Mouse (Mus musculus): ENCODE data around the gene Myh6.
"Not testable (repeated sequence)": the region's sequence is repeated elsewhere in the genome, so short reads cannot be mapped to it uniquely, and the experiment has no call there.

Gene Myh6

DNA sequence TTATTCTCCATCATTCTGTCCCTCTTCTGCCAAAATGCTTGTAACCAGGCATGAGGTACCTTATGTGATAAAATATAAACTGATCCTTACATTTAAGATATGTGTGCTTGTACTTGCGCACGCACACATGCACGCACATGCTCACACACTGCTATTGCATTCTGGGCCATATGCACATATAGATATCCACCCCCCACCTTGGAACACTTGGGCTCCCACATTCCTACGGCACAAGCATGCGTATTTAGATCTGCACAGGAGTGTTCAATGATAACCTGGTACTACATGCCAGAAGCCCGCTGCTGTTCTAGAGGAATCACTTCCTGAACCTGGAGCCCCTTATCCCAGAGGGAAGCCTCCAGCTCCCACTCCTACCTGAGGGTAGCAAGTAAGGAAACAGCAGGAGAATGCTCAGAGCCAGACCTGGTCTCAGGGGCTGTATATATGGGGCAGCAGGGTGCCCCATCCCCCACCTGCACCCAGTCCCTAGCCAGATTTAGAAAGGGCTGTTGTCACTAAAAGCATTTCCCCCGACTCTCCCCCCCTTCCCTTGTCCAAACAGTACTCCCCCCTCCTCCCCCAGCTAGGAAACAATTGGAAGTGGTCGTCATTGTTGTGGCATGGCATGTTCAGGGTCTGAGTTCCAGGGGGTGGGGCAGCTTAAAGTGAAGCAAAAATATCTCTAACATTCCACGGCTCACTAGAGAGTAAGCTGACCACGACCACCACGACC is 27.6 kb upstream of the Myh6 start, which contains the start of gene Myh7:
Gene Myh7 (minus strand): TSS at position 491 of the 733 bp plus-strand sequence.
- DNase-seq (ENCODE audit: low spot score), result no peak

- no peak for DNase-seq (ENCODE audit: low spot score)
Measured at GRCm38 (mm10) chr14:54993636-54994035, 26.9 kb upstream of the Myh6 start.

DNA sequence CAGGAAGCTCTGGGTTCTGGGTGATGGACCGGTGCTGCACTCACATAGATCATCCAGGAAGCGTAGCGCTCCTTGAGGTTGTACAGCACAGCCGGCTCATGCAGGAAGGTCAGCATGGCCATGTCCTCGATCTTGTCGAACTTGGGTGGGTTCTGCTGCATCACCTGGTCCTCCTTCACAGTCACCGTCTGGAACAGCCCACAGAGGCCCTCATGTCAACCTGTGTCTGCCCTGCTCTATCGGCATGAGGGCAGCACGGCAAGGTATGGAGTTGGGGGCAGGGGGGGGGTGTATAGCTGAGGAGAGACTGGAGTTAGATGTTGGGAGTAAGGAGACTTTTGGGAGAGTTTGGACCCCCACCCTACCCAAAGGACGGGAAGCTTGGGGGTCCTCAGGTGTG is 25.5 kb upstream of the Myh6 start:
- no peak for DNase-seq (ENCODE audit: low spot score)

DNA sequence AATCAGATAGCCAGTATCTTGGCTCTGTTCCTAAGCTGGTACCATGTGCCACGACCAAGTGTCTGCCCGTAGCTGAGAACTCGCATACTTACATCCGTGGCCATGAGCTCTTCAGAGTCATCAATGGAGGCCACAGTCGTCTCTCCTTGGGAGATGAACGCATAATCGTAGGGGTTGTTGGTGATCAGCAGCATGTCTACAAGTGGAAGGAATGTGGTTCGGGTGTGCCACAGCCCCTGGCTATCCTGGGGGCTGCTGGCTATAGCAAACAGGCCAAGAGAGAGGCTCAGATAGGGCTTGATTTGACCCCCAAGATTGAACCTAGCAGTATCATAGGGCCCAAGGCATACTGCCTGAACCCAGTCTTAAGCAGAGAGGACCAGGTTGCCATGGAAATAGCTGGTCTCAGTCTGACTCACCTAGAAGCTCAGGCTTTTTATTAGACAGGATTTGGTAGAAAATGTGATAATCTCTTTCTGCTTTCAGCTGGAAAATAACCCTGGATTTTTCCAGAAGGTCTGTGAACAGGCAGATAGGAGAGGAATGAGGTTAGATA is 23.2 kb upstream of the Myh6 start:
- no peak for DNase-seq (ENCODE audit: low spot score)

DNA sequence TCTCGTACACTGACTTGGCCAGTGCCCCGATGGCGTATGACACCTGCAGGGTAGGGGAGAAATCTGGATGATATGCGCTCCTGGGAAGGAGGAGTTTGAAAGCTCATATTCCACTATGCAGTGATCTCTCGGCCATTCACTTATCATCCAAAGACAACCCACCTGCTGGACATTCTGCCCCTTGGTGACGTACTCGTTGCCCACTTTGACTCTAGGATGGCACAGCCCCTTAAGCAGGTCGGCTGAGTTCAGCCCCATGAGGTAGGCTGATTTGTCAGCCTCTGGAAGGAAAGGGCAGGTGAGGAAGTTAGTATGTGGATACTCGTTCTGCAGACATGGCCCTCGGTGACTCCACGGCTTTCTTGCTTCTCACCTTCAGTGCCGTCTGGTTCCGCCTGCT is 22.2 kb upstream of the Myh6 start:
- no peak for DNase-seq (ENCODE audit: low spot score)

DNA sequence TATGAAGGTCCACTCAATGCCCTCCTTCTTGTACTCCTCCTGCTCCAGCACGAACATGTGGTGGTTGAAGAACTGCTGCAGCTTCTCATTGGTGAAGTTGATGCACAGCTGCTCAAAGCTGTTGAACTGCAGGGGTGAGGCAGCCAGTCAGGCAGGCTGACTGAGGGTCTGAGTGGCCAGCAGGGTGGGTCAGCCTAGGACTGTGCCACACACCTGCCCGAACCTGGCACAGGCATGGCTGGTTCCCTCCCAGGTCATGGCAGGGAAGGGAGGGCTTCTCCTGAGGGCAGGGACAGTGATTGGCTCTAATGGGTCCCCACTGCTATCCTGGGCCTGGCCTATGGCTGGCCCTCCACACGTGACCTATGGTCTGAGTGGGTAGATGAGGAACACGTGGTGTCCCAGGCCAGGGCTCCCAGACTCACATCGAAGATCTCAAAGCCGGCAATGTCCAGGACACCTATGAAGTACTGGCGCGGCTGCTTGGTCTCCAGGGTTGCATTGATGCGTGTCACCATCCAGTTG is 21.7 kb upstream of the Myh6 start:
- not testable (repeated sequence) for DNase-seq (ENCODE audit: low spot score)

DNA sequence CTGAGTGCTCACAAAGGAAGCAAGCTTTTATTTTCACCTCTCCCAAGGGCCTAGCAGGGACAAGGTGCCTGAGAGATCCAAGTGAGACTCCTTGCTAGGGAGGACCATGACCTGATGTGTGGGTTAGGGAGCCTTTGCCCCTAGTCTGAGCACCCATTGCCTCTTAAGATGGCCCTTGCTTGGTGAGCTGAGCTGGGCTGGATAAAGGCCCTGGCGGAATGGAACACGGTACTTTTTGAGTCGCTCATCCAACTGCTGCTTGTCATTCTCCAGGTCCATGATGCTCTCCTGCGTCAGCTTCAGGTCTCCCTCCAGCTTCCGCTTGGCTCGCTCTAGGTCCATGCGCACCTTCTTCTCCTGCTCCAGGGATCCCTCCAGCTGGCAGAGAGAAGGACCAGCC is 15.2 kb upstream of the Myh6 start:
- no peak for DNase-seq (ENCODE audit: low spot score)

GRCm38 (mm10) chr14:54978664-54979063 is 11.9 kb upstream of the Myh6 start:
- no peak for DNase-seq (ENCODE audit: low spot score)

DNA sequence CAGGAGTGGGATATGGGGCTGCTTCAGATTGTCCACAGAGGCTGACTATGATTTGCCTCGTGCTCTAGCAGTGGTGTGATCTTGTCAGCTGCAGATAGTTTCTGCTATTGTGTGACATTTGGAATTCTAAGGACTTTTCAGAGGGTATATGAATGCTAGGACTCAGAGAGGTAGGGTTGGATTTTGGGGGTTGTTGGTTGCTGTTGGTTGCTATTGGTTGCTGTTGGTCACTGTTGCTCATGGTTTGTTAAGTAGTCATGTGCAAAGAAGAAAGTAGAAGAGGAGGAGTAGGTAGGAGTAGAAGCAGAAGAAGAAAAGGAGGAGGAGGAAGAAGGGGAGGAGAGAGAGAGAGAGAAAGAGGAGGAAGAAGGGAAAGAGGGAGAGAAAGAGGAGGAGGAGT is 9.9 kb upstream of the Myh6 start, which contains the start of gene Gm17428:
Gene Gm17428 (plus strand): TSS at position 301 of the 400 bp plus-strand sequence.
- no peak for DNase-seq (ENCODE audit: low spot score)

GRCm38 (mm10) chr14:54974068-54974791 is 7.5 kb upstream of the Myh6 start:
- DNase-seq (ENCODE audit: low spot score), result no peak

- DNase-seq (ENCODE audit: low spot score), result not testable (repeated sequence)
Measured at GRCm38 (mm10) chr14:54972786-54973185, 6.1 kb upstream of the Myh6 start.

- DNase-seq (ENCODE audit: low spot score), result no peak
Measured at GRCm38 (mm10) chr14:54968344-54968743, 1.6 kb upstream of the Myh6 start.

GRCm38 (mm10) chr14:54967874-54968273 is 1.1 kb upstream of the Myh6 start:
- no peak for DNase-seq (ENCODE audit: low spot score)

DNA sequence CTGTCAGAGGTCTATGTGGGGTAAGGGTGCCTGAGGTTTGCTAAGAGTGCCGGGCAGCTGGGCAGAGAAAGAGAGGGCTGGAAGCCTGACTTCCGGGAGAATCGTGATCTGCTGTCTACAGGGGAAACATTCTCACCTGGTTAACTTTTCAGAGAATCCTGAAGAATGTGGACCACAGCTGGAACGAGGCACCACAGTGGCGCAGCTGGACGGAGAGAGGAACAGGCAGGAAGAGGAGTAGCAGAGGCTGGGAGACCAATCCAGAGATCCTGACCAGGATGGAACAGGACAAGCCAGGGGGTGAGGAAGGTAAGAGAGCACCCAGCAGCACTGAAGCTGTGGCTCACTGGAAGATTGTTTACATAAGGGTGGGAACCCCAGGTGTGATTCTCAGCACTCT is 1.1 kb downstream of the Myh6 start:
- no peak for DNase-seq (ENCODE audit: low spot score)

GRCm38 (mm10) chr14:54965044-54965443 is 1.7 kb downstream of the Myh6 start:
- no peak for DNase-seq (ENCODE audit: low spot score)

DNA sequence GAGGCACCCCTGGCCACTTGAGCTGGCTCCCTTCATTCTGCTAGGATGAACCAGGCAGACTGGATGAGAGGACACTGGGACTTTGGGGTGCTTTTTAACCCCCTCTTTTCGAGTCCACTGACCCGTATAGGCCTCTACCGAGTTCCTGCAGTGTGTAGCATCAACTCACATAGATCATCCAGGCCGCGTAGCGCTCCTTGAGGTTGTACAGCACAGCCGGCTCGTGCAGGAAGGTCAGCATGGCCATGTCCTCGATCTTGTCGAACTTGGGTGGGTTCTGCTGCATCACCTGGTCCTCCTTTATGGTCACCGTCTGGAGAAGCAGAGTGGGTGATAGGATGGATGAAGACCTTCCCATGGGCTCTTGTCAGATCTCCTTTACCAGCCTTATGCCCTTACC is 3.0 kb downstream of the Myh6 start:
- no peak for DNase-seq (ENCODE audit: low spot score)

GRCm38 (mm10) chr14:54962714-54963113 is 4.0 kb downstream of the Myh6 start:
- no peak for DNase-seq (ENCODE audit: low spot score)

- DNase-seq (ENCODE audit: low spot score), result no peak
Measured at GRCm38 (mm10) chr14:54961487-54961886, 5.2 kb downstream of the Myh6 start.

DNA sequence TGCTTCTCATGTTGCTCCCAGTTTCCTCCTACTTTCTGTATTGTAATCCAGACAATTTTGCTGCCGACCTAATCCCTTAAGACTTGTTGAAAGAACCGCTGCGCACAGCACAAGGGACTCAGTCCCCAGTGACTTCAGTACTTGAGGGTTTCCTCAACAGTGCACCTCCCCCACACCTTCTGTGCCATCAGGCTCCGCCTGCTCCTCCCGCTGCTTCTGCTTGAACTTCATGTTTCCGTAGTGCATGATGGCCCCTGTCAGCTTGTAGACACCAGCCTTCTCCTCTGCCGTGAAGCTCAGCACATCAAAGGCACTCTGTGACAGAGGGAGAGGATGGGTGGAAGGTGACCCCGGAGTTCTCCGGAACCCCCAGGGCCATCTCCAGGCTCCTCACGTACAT is 6.0 kb downstream of the Myh6 start:
- no peak for DNase-seq (ENCODE audit: low spot score)

GRCm38 (mm10) chr14:54959853-54960613 is 6.7 kb downstream of the Myh6 start:
- not testable (repeated sequence) for DNase-seq (ENCODE audit: low spot score)

DNA sequence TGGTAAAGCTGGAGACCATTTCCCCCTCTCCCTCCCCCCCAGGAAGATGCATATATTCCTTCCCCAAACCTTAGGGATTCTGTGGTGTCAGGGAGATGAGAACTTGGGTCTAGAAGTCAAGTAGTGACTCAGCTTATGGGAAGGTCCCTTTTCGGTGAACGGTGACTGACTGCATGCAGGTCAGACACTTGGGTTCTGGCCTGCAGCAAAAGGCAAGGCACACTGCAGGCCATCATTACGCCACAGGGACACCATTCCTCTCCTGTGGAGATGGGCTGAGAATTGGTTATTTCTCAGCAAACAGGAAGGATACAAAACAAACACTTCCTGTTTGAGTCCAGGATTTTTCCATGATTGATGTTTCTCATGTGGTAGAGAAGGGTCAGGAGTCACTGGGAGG is 7.5 kb downstream of the Myh6 start:
- no peak for DNase-seq (ENCODE audit: low spot score)

DNA sequence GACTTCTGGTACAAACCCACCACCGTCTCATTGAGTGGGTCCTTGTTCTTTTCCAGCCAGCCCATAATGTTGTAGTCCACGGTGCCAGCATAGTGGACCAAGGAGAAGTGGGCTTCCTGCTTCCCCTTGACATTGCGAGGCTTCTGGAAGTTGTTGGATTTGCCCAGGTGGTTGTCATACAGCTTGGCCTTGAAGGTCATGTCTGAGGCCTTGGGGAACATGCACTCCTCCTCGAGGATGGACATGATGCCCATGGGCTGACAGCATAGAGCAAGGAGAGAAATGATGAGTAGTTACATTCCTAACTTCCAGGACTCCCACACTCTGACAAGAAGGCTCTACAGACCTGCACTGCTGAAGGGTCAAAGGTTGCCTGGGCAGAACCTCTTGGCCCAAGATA is 8.2 kb downstream of the Myh6 start:
- no peak for DNase-seq (ENCODE audit: low spot score)

Data from ovary, postnatal 36 days (tissue).